Mouse (Mus musculus): Measurements from ENCODE around the gene Ccdc116.
A peak's percentile ranks its signal among the peaks of the same experiment; 100 is the strongest.
"Not testable (repeated sequence)": the region's sequence is repeated elsewhere in the genome, so short reads cannot be mapped to it uniquely, and the experiment has no call there.

Gene Ccdc116

DNA sequence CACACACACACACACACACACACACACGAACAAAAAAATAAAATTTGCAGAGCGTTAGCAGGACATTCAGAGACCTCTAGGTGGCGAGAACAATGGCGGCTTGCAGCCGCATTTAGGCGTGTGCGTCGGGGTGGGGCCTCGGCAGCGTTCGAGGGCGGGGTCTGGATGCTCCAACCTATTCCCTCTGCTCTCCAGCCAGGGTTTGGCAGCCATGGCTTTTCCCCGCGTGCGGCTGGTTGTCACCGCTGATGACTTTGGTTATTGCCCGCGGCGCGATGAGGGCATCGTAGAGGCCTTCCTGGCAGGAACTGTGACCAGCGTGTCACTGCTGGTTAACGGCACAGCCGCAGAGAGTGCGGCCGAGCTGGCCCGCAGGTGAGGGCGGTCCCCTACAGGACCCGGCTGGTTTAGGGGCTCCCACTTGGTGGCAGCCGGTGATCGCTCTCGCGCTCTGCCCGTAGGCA lies at the start of gene Ccdc116:
Gene Ccdc116 (minus strand): TSS at position 458 of the 464 bp plus-strand sequence.
- peak; percentile 88 for DNase-seq (ENCODE audit: low read depth)

DNA sequence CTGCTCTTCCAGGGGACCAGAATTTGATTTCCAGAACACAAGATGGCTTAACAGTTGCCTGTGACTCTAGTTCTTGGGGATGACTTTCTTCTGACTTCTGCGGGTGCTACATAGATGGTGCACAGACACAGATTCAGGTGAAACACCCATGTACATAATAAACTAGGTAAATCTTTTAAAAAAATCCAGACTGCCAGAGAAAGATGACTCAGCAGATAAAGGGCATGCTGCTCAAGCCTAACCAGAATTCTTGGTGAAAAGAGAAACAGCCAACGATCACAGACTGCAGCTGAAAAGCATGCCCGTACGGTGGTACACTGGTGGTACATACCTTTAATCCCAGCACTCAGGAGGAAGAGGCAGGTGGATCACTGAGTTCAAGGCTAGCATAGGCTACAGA lies 46.8 kb upstream of the Ccdc116 start:
- DNase-seq (ENCODE audit: low read depth): no peak

DNA sequence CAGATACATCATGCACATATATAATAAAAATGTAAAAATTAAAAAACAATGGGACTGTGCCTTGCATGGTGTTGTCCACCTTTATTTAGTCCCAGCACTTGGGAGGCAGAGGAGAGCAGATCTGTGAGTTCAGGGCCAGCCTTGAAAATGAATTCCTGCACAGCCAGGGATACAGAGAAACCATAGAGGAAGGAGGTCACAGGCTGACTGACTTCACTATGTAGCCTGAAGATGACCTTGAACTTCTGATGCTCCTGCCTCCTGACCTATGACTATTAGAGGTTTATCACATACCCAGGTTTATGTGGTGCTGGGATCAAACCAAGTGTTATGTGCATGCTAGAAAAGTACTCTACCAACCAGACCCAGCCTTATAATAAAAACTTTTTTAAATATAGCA lies 38.4 kb upstream of the Ccdc116 start:
- DNase-seq (ENCODE audit: low read depth): no peak

DNA sequence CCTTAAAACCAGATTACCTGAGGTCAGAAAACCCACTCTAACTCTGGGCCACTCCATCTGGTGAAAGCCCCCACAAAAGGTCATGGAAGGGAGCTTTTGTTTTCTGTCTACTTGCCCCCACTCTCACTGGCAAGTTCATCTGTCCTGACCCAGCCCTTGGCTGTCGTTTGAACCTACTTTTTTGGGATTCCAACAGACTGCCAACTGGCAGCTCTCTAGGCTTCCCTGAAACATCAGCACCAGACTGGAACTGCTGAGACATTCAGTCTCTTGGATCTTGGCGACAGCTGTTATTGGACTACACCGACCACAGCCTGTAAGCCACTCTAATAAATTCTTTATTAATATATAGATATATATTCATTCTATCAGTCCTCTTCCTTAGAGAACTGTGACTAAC lies 36.0 kb upstream of the Ccdc116 start:
- DNase-seq (ENCODE audit: low read depth): no peak

DNA sequence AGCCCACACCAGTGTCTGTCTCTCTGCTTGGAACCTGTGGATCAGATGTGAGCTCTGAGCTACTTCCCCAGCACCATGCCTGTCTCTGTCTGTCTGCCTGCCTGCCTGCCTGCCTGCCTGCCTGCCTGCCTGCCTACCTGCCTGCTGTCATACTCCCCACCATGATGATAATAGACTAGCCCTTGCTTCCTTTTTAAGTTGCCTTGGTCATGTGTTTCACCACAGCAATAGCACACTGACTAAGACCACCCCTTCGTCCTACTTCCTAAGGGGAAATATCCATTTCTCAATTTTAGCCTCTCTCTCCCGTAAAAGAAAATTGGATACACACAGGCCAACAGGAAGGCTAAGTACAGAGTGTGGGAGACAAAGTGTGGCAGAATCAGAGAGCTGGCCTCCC lies 35.1 kb upstream of the Ccdc116 start:
- DNase-seq (ENCODE audit: low read depth): no peak

DNA sequence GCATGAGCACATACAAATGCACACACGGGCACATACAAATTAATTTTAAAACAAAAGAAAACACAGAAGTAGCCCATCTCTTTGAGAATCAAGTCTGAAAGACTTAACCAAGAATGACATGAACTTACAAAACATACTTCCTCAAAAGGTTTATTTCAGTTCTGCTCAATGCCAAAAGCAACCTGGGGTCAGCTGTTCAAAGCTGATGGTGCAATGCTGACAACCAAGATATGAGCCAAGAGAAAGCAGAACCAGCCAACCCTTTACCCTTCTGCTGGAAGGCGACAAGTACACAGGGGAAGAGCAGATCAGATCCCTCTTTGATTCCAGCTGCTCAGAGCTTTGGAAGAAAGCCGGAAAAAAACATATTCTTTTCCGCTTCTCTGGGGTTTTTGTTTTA lies 34.4 kb upstream of the Ccdc116 start:
- DNase-seq (ENCODE audit: low read depth): no peak

DNA sequence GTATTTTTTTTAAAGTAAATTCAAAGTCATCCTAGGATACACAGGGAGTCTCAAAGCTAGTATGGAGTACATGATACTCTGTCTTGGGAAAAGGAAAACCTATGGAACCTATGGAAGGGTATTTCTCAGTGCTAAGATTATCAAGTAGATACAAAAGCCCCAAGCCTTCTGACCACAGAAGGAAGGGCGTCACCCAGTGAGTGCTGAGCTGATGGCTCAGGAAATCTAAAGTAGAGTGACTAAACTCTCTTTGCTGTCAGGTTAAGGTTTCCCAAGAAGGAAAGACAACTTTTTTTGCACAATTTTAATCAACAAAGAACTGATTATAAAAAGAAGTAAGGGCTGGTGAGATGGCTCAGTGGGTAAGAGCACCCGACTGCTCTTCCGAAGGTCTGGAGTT lies 32.7 kb upstream of the Ccdc116 start:
- peak; percentile 20 for DNase-seq (ENCODE audit: low read depth)

DNA sequence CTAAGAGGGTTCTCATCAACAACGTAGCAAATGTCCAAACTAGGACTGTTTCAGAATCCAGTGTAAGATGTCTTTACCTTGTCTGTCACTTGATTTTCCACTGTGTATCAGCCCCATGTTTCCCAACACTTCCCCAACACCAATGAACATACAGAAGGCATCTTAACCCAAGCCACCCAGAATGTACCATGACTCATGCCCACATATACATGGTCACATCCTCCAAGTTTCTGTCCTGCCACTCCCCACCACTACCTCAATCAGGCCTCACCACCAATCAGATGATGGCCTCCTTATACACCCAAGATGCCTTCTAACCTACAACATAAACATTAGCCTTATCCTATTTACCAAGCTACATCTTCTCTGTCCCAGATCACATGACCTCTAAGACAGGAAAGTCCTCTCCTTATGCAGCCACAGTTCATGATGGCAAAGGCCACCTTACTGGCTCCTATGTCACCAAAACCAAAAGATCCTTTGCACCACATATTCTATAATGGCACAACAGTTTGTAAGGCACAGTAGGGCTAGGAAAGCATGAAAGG lies 30.7 kb upstream of the Ccdc116 start:
- DNase-seq (ENCODE audit: low read depth): no peak

DNA sequence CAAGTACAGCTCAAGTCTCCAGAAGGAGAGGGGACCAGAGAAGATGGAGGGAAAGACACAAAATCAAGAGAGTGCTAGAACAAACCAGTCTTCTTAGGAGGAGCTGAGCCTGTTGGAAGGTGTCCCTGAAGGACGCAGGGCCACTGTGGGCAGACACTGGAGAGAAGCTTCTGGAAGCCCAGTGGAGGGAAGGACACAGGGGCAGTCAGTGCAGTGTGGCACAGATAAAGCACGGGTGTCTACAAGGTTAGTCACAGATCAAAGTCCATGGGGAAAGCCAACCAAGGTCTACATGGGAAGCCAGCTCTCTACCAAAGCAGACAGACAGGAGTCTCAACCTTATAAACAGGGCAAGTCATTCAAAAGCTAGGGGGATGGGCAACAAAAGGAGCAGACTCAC lies 28.7 kb upstream of the Ccdc116 start:
- DNase-seq (ENCODE audit: low read depth): no peak

DNA sequence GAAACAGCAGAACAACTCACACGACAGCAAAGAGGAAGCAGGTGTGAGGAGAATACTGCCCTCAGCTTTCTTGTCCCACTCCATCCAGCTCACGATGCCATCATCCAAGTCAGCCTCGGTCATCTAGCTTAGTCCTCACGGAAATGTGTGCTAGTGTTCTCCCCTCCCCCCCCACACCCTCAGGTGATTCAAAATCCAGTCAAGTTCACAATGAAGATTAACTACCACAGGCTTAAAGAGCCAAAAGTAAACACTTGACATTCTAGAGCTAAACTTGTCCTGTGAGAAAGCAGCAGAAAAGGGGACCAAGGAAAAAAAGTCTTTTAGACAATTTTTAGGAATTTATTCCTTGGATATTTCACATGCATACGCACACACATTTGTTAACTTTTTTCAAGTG lies 21.0 kb upstream of the Ccdc116 start:
- DNase-seq (ENCODE audit: low read depth): no peak

DNA sequence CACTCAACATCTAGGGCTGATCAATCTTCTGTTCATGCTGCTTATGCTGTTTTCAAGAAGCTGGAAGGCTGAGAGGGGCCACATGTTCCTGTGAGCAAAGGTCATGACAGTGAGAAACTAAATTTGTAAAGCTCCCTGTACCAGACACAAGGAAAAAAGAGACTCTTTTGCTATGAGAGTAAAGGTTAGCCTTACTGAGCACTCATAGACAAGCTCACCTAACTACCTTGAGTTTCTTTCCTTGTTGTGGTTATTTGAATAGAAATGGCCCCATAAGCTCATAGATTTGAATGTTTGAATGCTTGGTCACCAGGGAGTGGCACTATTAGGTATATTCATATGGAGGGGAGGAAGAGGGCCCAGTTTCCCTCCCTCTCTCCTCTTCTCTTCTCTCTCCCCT lies 20.1 kb upstream of the Ccdc116 start:
- no peak for DNase-seq (ENCODE audit: low read depth)

DNA sequence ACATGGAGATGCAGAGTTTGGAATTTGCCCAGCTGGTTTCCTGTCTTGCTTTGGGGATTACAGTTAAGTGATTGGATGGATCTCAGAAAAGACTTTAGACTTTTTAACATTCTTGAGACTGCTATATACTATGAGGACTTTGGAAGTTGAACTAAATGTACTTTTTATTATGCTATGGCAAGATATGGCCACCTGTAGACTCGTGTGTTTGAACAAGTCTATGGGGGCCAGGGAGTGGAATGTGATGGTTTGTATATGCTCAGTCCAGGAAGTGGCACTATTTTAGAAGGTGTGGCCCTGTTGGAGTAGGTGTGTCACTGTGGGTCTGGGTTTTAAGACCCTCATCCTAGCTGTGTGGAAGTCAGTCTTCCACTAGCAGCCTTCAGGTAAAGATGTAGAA lies 18.4 kb upstream of the Ccdc116 start:
- not testable (repeated sequence) for DNase-seq (ENCODE audit: low read depth)

DNA sequence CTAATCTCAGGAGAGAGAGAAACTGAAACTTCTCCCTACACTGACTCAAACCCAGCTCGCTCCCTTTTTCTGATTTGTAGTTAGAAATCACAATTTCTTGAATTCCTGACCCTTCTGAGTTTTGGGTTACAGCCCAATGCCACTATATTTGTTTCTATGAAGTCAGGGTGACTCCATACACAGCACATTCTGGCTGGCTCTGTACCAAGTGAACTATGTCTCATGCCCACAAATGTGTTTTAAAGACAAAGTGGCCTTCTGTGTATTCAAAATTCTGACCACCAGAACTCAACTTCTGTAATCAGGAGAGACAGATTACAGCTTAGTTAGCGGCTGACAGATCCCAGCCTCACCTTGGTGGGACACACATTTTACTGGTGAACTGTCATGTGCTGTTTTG lies 7.3 kb upstream of the Ccdc116 start:
- DNase-seq (ENCODE audit: low read depth): no peak

DNA sequence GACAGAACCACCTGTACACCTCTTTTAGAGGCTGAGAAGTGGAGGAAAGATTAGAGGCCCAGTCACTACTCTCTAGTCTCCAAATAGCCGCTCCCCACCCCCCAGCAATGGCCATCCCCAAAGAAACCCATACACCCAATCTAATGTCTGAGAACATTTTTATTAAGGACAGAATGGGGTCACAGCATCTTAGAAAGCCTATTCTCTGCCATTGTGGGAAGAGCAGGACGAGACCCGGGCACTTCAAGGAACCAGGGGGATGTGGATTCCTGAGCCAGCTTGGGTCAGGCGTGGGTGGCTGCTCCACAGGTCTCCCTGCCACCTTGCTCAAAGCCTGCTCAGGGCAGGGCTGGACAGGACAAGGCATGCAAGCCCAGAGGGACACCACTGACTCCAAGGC lies 4.8 kb upstream of the Ccdc116 start:
- no peak for DNase-seq (ENCODE audit: low read depth)

DNA sequence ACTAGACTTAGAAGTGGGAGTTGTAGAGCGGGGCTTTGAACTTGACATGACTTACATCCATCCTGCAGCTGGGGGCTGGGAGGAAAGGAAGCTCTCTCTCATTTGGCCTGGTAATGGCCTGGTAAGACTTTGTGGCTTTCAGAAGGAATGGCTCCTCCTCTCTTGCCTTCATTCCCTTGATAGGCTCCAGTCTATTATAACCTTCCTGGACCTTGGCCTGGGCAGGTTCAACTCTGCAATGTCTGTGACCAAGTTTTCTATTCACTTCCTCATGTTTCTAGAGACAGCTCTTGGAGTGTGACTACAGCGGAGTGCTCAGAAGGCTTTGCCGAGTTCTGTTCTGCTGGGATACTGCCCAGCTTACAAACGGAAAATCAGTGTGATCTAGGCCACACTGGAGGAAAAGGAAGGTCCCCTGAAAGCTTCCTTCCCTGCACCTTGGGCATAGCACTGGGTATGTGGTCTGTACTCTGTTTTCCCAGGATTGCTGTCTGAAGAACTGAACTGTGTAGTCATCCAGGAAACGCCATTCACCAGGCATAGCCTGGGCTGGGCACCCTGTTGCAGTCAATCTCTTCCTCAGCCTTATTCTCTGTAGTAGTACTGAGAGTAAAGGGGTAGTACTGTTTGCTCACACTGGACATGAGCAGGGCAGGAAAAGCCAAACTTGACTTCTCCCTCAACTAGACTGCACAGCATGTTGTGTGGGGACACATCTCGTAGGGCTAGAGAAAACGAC lies 3.7 kb upstream of the Ccdc116 start:
- DNase-seq (ENCODE audit: low read depth): no peak

DNA sequence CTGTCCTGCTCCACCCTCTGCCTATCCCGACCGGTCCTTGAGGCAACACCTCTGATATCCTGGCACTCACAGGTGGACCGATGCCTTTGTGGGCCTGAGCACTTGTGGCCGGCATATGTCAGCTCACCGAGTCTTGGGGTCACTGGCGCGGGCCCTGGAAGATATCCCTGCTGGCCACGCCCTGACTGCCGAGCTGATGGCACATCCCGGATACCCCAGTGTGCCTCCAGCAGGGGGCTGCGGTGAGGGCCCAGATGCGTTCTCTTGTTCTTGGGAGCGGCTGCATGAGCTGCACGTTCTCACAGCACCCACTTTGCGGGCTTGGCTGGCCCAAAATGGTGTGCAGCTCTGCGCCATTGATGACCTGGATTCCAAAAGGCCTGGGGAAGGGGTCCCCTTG lies 1.1 kb upstream of the Ccdc116 start:
- peak; percentile 23 for DNase-seq (ENCODE audit: low read depth)

DNA sequence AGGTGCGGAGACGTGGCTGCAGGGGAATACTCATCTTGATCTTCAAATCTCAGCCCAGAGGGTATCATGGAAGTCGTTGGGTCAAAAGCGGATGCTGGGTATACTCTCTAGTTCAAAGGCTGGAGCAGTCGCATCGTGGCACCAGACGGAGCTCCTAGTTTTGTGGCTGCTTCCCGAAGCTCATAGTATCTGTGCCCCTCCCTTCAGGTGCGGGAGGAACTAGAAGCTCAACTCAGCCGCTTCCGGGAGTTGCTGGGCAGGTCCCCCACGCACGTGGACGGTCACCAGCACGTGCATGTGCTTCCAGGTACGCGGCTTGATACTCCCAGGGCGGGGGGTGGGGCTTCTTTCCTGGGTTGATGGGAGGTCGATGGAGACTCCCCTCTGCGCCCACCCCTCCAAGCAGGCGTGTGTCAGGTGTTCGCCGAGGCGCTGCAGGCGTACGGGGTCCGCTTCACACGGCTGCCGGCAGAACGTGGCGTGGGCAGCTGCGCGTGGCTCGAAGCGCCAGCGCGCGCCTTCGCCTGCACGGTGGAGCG lies 431 bp upstream of the Ccdc116 start:
- DNase-seq (ENCODE audit: low read depth): peak; percentile 60

DNA sequence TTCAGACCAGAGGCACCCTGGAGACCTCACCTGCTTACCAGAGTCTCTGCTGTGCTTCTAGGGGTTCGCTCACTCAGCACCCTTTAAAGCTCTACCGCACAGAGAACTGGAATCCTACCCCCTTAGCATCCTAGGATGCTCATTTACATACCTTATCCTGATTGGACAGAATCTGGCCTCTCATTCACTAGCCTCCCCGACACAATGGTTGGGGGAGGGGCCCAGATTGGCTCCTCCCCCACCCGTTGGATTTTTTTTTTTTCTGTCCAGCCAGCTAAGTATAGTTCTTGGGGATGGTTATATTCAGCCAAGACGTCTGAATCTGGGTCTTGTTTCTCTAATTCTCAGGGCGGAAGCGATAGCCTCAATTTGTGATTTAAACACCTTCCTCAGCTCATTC lies 2.7 kb downstream of the Ccdc116 start, which contains the start of gene Ydjc:
Gene Ydjc (plus strand): TSS at position 283 of the 400 bp plus-strand sequence.
- peak; percentile 20 for DNase-seq (ENCODE audit: low read depth)

DNA sequence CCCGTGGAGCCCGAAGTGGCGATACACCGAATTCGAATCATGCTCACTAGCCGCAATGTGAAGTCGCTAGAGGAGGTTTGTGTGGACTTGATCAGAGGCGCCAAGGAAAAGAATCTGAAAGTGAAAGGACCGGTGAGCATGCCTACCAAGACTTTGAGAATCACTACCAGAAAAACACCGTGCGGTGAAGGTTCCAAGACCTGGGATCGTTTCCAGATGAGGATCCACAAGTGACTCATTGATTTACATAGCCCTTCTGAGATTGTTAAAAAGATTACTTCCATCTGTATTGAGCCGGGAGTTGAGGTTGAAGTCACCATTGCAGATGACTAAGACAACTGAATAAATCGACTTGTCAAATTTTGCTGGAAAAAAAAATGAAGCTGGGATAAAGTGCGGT lies 9.7 kb downstream of the Ccdc116 start:
- no peak for DNase-seq (ENCODE audit: low read depth)

DNA sequence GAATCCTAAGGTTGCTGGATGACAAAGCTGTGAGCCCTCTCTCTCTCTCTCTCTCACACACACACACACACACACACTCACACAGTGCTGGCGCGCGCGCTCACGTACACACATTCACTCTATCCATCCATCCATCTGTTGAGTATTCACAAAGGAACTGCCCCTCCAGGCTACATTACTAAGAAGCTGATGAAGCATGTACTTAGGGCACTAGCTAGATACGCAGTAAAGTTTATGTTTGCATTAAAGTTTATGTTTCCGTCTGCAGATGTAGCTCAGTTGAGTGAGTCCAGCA lies 14.2 kb downstream of the Ccdc116 start:
- no peak for DNase-seq (ENCODE audit: low read depth)

DNA sequence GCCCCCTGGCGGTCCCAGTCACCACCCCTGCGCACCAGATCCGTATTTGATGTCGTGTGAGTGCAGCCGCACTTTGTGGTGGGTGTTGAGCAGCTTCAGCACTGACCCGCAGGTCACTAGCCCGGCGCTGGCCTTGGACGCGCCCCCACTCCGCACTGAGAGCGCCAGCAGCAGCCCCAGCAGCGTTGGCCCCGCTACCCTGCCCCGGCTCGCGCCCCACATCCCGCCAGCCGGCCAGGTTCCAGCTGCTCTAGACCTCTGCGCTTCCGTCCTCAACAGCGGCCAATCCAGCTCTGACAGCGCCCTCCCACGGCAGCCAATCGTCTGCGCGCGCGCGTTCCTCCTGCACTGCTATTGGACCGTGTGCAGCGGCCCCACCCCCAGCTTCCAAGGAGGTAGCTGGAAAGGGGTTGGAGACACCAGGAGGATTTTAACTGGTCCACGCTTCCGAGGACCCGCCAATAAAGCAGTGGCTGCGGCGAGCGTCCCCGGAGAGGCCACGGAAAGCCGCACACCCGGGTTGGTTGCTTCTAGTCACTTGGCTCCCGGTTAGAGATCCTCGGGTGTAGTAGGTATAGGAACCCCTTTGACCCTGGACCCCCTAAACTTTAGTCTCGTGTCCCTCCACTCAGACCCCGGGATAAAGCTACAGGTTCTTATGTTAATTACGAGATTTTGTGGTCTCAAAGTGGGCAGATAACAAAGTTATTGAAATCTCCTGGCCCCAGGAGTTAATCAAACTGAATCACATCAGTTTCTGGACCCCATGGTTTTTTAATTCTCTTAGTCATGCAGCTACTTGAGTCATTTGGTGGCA lies 14.7 kb downstream of the Ccdc116 start, which contains the start of gene Sdf2l1:
Gene Sdf2l1 (minus strand): TSS at position 295 of the 817 bp plus-strand sequence.
- DNase-seq (ENCODE audit: low read depth): peak; percentile 95

DNA sequence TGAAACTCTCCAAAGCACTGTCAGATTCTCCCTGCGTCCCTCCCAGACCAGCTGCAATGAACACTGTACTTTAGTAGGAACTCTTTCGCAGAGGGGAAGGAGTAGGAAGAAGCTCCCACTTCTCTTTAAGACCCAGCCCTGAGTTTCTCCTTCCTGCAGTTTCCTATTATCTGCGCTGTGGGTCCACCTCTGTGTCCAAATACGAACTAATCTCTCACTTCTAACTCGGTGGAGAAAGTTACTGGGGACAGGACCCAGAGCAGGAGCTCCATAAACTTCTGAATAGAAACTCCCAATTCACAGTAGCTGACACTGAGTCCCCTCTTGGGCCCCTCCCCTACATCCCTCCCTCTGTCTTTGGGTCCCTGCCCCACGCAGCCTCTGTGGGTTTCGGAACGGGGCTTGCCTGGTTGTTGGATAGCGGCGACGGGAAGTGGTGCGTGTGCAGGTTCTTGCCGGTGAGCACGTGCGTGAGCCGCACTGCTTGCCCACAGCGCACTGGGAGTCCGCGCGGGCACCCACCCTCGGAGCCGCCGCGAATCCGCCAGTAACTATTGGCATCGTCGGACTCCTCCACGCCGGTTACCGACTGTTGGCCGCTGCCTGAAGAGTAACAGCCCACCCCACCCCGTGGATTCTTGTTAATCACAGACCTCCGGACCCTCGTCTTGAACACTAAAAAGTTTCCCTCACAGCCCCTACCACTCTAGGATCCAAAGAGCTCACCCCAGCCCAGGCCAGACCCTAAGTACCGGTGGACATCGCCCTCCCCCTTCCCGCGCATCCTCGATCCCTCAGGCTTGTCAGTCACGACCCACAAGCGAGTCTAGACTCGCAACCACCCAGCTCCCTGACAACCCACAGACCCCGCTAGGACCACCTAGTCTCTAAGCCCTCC lies 15.6 kb downstream of the Ccdc116 start:
- DNase-seq (ENCODE audit: low read depth): peak; percentile 66

Measured in naive thymus-derived CD4-positive, alpha-beta T cell, adult 2 months (primary cell).